Mouse (Mus musculus) activated CD4-positive, CD25-positive, alpha-beta regulatory T cell, adult 4 months (primary cell): ENCODE results near the gene Adamts9. TPM values are rescaled to one million over a fixed set of nuclear protein-coding genes. Genes with fewer than 3 reads are reported as not detected.

ENCODE experiments used
- ATAC-seq: one replicate; pipeline ENCODE4 v1.8.0; 2017
- polyA plus RNA-seq, 2 experiments: library from polyadenylated mRNA; unstranded; fragments of 100-300 nt; shearing (Covaris generic); gene quantifications; one replicate each; pipeline ENCODE4 v1.2.1; 2017

Adamts9 gene
- polyA plus RNA-seq, result under 1 TPM in 1 of 2 experiments, not detected in 1; 0.24 TPM

GRCm38 (mm10) chr6:92943057-92943781, at the start of gene Adamts9:
Gene Adamts9 (minus strand): TSS chr6:92943492.
- no peak for ATAC-seq

GRCm38 (mm10) chr6:92991616-92992015, 48.3 kb upstream of the Adamts9 start:
- ATAC-seq, result no peak

- ATAC-seq, result no peak
Observed at GRCm38 (mm10) chr6:92988620-92988998, 45.3 kb upstream of the Adamts9 start.

DNA sequence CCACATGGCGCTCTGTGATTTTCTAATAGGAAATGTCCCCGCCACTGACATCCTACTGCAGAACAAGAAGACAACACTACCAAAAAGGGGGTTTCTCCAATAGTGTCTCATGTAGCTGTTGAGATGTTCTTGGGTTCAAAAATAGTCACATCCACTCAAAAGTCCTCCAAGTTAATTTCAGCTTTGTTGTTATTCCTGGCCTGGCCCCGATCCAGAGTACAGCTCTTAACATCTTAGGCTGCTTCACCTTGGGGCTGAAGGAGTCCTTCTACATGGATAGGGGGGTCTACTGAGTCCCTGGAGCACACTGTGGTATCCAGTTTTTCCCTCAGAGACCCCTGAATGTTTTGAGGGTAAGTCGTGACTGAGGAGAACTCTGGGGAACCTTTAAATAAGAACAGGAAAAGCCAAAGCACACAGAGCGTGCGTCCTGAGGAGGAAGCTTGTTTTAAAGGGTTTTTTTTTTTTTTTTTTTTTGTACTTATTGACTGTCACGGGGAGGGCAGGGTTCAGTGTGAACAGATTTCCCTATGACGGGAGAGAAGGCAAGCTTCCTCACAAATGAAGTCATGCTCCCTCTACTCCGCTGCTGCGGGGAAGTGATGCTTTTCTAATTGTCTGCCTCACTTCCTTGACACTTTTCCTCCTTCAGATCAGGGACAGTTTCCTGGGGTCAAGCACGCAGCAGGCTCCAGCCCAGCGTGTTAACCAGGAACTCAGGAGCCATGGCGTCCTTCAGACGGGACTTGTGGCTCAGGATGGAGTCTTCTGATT, 44.7 kb upstream of the Adamts9 start:
- no peak for ATAC-seq

GRCm38 (mm10) chr6:92987366-92987765, 44.1 kb upstream of the Adamts9 start:
- no peak for ATAC-seq

DNA sequence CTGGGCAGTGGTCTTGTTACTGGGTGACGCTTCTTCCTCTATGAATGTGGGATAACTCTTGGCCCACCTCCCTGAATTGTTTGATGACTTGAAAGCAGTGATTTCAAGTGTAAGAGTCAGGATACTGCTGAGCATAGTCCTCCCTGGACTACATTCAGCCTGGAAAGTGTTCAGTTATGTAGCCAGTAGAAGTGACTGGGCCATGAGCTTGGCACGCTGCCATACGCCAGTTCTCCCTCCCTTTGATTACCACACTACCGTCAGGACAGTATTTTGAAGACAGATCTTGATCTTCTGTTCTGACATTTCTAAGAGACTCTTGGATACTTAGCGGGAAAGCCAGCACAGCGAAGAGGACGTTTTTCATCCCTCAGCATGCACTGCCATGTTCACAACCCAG, 40.1 kb upstream of the Adamts9 start:
- no peak for ATAC-seq

GRCm38 (mm10) chr6:92981451-92982186, 38.3 kb upstream of the Adamts9 start:
- no peak for ATAC-seq

DNA sequence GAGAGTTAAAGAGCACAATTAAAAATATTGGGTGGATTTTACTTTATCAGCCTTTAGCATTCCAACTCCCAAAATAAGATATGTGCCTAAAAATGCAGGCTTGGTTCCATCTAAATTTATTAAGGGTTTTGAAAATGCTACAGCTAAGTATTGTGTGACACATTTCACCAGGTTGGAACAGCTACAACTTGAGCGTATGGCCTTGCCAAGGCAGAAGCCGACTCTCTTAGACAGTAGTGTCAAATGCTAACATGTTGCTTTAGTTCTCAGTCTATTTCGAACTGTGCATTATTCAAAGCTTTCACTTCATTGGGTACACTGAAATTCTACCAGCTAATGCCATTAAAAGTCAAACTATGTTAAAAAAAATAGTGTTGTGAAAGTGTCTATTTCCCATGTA, 30.0 kb upstream of the Adamts9 start:
- ATAC-seq, result no peak

DNA sequence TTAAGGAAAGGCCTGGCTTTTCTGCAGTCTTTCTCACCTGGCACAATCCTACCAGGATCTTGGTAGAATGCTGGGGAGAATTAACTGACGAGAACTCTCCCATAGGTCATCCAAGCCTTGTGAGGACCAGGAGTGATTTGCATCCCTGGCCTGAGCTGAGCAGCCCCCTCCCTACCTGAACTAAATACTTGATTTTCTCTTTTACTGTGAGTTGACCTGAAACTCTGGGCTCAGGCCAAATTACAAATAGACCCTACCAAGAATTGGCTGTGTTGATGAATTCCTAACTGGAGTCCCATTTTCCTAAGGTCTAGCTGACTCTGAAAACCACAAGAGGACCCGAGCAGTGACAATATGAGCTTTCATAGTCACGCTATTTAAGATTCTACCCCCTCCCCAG, 25.4 kb upstream of the Adamts9 start:
- no peak for ATAC-seq

DNA sequence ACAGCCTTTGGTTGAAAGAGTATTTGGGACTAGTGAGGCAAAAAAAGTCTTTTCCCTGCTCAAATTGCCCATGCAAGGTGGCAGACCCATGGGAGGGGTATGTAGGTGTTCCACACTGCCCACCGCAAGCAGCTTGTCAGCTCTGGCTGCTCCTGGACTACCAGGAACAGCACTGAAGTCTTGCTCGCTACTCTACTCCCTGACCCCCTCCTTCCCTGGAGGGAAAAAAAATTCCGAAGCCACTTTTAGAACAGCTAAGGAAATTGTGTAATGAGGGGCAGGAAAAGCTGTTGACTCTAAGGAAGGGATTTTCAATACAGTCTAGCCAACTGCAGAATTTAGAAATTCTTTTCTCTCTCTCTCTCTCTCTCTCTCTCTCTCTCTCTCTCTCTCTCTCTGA, 24.9 kb upstream of the Adamts9 start:
- ATAC-seq, result no peak

DNA sequence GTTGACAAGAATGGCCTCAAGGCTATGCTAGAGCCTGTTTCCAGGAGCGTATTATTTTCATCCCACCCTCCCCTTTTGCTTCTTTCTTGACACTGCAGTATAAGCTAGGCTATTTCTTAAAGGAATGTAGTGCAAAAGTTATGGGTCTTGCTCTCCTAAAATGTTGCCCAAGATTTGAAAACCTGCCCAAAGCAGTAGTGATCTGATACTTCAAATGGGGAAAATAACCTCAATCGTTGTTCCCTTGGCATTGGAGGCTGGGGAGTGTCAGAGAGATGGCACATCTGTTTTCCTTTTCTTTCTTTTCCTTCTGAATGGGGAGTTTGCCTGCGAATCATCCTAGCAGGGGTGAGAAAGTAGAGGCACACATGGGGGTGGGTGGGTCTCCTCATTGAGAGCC, 19.7 kb upstream of the Adamts9 start:
- ATAC-seq, result no peak

DNA sequence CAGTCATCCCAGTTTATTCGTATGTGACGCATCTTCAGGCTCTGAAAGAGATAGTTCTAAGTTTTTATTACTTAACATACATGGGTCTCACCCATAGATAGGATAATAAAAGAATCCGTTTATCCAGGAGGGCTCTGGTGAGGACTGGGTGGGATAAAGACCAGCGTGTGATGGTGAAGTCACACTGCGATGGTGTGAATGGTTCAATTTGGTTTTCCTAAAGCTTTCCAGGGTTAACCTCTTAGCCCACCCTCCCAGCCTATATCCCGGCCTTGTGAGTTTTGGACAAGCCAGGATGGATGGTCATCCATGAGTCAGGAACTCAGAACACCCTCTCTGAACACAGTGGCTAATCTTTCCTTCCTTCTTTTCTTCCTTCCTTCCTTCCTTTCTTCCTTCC, 17.7 kb upstream of the Adamts9 start:
- no peak for ATAC-seq

DNA sequence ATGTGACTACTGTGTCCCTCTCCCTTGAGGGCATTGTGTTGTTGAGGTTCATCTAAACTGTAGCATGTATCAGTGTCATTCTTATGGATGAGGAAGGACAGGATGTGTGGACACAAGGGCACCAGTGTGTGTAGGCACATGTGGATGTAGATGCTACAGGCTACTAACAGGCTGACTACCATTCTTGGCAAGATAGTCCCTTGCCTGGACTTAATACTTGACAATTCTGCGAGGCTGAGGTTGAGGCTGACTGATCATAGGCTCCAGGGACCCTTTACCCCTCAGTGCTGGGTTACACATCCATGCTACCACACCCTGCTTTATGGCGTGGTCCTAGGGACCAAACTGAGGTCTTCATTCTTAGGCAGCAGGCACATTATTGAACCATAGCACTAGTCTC, 16.1 kb upstream of the Adamts9 start:
- ATAC-seq, result no peak

- no peak for ATAC-seq
Observed at GRCm38 (mm10) chr6:92947337-92948042, 4.2 kb upstream of the Adamts9 start.

GRCm38 (mm10) chr6:92944711-92945110, 1.4 kb upstream of the Adamts9 start:
- ATAC-seq, result no peak

GRCm38 (mm10) chr6:92944048-92944685, 875 bp upstream of the Adamts9 start:
- ATAC-seq, result no peak

- ATAC-seq, result no peak
Observed at GRCm38 (mm10) chr6:92941756-92942420, 1.4 kb downstream of the Adamts9 start.

GRCm38 (mm10) chr6:92941281-92941731, 2.0 kb downstream of the Adamts9 start:
- no peak for ATAC-seq

GRCm38 (mm10) chr6:92940191-92941131, 2.8 kb downstream of the Adamts9 start:
- ATAC-seq, result no peak

DNA sequence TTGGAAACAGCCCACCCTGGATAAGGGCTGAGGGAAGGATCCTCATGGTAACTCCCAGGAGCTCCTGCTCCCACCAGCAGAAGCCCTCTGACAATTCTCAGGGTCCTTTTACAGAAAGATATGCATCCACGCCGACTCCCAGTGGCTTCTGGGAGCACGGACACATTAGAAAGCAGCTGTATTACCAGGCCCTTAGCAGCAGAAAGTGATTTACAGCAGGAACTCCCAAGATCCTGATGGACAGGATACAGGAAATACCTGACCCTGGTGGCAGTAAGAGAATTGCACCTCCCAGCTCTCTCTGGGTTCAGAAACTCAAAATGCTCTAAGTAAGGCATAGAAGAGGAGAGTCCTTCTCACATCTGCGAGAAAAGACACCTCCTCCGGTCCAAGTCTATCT, 15.0 kb downstream of the Adamts9 start:
- ATAC-seq, result no peak
